ENCODE assay signal across 17 mouse cellular contexts in the genomic region with DNA sequence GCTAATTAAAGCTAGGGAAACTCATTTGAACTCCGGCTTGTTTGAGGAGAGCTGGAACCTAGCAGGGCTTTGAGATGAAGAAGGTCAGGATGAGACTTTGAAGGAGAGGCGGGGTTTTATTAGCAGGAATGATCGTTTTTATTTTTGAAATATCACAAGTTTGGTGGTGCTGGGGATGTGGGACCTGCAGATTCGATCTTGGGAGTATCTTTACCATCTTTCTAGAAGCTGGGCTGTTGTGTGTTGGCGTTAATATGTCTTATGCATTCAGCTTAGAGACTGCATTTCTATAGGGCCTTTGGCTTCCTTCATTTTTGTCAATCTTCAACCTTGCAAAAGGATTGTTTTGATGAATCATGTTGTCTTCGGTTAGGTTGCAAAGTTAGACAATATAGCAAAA. TPM values are rescaled to one million over a fixed set of nuclear protein-coding genes. Genes with fewer than 3 reads are reported as not detected.
DNase-seq lines count a peak whose midpoint lies in the region; ATAC-seq lines count a peak whose summit lies in the region.
"Had no signal": no experiment of that assay in that cellular context is flagged by ENCODE, and none has a peak within 500 bp of the region (broad histone marks: within the 10 kb centered on the region; RNA-seq: fewer than 3 reads in every experiment).

No protein-coding gene starts in this region.

- H3K9me3 ChIP-seq in lung, embryonic 15.5 days, result no peaks in the 10 kb centered on the region
- H3K9me3 ChIP-seq in midbrain, embryonic 14.5 days (ENCODE audit: control insufficient read depth, low read length), result no peaks in the 10 kb centered on the region
- H3K9me3 ChIP-seq: neural tube, embryonic 15.5 days had no signal

- no peak overlapping the region for H3K9ac ChIP-seq in lung, embryonic 15.5 days
- H3K9ac ChIP-seq in midbrain, embryonic 14.5 days (replicated peaks; ENCODE audit: low read length), result no peak overlapping the region
- H3K9ac ChIP-seq: forebrain, postnatal 0 days; liver, embryonic 14.5 days had no signal

- peaks cover 14% of the 10 kb centered on the region for H3K4me1 ChIP-seq in lung, embryonic 15.5 days
- H3K4me1 ChIP-seq in brown adipose tissue, adult 24 weeks (ENCODE audit: control insufficient read depth, insufficient read depth, insufficient read length, low read length), result peaks cover 6% of the 10 kb centered on the region
- H3K4me1 ChIP-seq in midbrain, embryonic 14.5 days (ENCODE audit: control insufficient read depth, insufficient read depth, low read length), result peaks cover 17% of the 10 kb centered on the region

- peaks cover 23% of the 10 kb centered on the region for H3K27me3 ChIP-seq in lung, embryonic 15.5 days
- H3K27me3 ChIP-seq in midbrain, embryonic 14.5 days (ENCODE audit: control insufficient read depth, insufficient read depth, low read length), result peaks cover 18% of the 10 kb centered on the region

- 59% methylated on average over 6 of the region's 6 CpGs for WGBS in lung, embryonic 15.5 days
- 55% methylated on average over 6 of the region's 6 CpGs for WGBS in midbrain, embryonic 14.5 days

- peak overlapping the region; percentile 100; the same call in 1 of the 2 replicates for H3K4me2 ChIP-seq in lung, embryonic 15.5 days
- peak overlapping the region; percentile 99 for H3K4me2 ChIP-seq in midbrain, embryonic 14.5 days (ENCODE audit: low read length)

- ATAC-seq in lung, embryonic 15.5 days (ENCODE audit: borderline replicate concordance, extremely low read depth, low FRiP score, low TSS enrichment), result no peak
- no peak for ATAC-seq in midbrain, embryonic 14.5 days (ENCODE audit: low FRiP score, low TSS enrichment)
- ATAC-seq: activated CD4-positive, CD25-positive, alpha-beta regulatory T cell, adult 4 months; forebrain, postnatal 0 days had no signal

- no peak overlapping the region for H3K27ac ChIP-seq in lung, embryonic 15.5 days
- H3K27ac ChIP-seq in brown adipose tissue, adult 24 weeks (replicated peaks; ENCODE audit: low read depth, low read length), result no peak overlapping the region
- no peak overlapping the region for H3K27ac ChIP-seq in midbrain, embryonic 14.5 days (replicated peaks; ENCODE audit: low read depth, low read length)
- H3K27ac ChIP-seq: left cerebral cortex, adult 2 months; liver, embryonic 14.5 days; neural tube, embryonic 15.5 days had no signal

- no peak overlapping the region for H3K4me3 ChIP-seq in lung, embryonic 15.5 days
- peak overlapping the region; percentile 7; the same call in 1 of the 2 replicates for H3K4me3 ChIP-seq in brown adipose tissue, adult 24 weeks (ENCODE audit: insufficient read depth, low read depth, low read length)
- H3K4me3 ChIP-seq in midbrain, embryonic 14.5 days (replicated peaks; ENCODE audit: low read depth, low read length), result no peak overlapping the region

- H3K36me3 ChIP-seq in lung, embryonic 15.5 days, result no peaks in the 10 kb centered on the region
- no peaks in the 10 kb centered on the region for H3K36me3 ChIP-seq in midbrain, embryonic 14.5 days (ENCODE audit: control insufficient read depth, insufficient read depth, low read length)
- H3K36me3 ChIP-seq: neural tube, embryonic 15.5 days had no signal

- peak; percentile 84 for DNase-seq in heart, adult 11 months
- DNase-seq in heart, postnatal 4 days, result no peak
- no peak for DNase-seq in lung, adult 18-20 months
- no peak for DNase-seq in midbrain, embryonic 14.5 days
- DNase-seq in right cerebral cortex, postnatal 36 days (ENCODE audit: low spot score in 2 of 2), result no peak
- DNase-seq in cerebellum, postnatal 36 days, result no peak
- DNase-seq: B cell, adult 2 months; forebrain, postnatal 0 days; right cerebral cortex, postnatal 25 days had no signal

RNA-seq across cellular contexts. Expression of gene Aff1, which starts 1.9 kb away (rescaled TPM):
- 10 to 100 TPM; 38.3 to 39.9 TPM for total RNA-seq in heart, postnatal 4 days (2021)
- 5.4 and 6.7 TPM in 2 replicates for polyA plus RNA-seq in lung, embryonic 15.5 days (2015; fragmentation: Nextera tagmentation; extraction: Ambion mirVana)
- polyA plus RNA-seq in brown adipose tissue, adult 24 weeks (2012; ENCODE audit: insufficient read depth, insufficient read length, missing spikeins), result 8.8 and 9.1 TPM in 2 replicates
- polyA plus RNA-seq in midbrain, embryonic 14.5 days (2014; fragmentation: Nextera tagmentation; extraction: Ambion mirVana), result 1.5 and 2.6 TPM in 2 replicates

RNA-seq across cellular contexts. Expression of gene 1700016H13Rik, which starts 38.3 kb away (rescaled TPM):
- under 1 TPM in 1 of 2 experiments, not detected in 1; 0.33 TPM for total RNA-seq in heart, postnatal 4 days (2021)
- 0.39 and 0.51 TPM in 2 replicates for polyA plus RNA-seq in lung, embryonic 15.5 days (2015; fragmentation: Nextera tagmentation; extraction: Ambion mirVana)
- not detected in 2 replicates for polyA plus RNA-seq in brown adipose tissue, adult 24 weeks (2012; ENCODE audit: insufficient read depth, insufficient read length, missing spikeins)
- polyA plus RNA-seq in midbrain, embryonic 14.5 days (2014; fragmentation: Nextera tagmentation; extraction: Ambion mirVana), result 0.29 TPM in 1 of 2 replicates, not detected in the other
- total RNA-seq: heart, postnatal 36 days; left cerebral cortex, adult 2 months had no signal
- polyA plus RNA-seq: activated CD4-positive, CD25-positive, alpha-beta regulatory T cell, adult 4 months; embryonic facial prominence, embryonic 14.5 days; liver, embryonic 14.5 days had no signal
